Mouse (Mus musculus) embryonic facial prominence, embryonic 14.5 days (tissue): ENCODE results near the gene Mlxipl. TPM values are rescaled to one million over a fixed set of nuclear protein-coding genes. Genes with fewer than 3 reads are reported as not detected.
A peak's percentile ranks its signal among the peaks of the same experiment; 100 is the strongest.

ENCODE experiments used
- ATAC-seq: fragments of 200-750 bp; cut with Nextera tagmentation; 2 replicates; pipeline ENCODE4 v1.8.0; 2017; ENCODE audit warnings: low read depth, moderate number of reproducible peaks, moderate TSS enrichment
- DNase-seq: peaks from one replicate; pipeline ENCODE4 v3.0.0-alpha.2; 2015; ENCODE audit warnings: low spot score
- H3K27ac ChIP-seq: fragments of 300-500 bp; sonication (generic); replicated peaks from 2 replicates; pipeline ENCODE4 v1.5.1; 2014; ENCODE audit warnings: low read depth, mild to moderate bottlenecking, low read length, moderate library complexity
- H3K27me3 ChIP-seq: fragments of 300-500 bp; sonication (generic); replicated peaks from 2 replicates; pipeline ENCODE4 v1.6.1; 2014; ENCODE audit warnings: low read length; ENCODE audit not compliant: control insufficient read depth, insufficient read depth
- H3K36me3 ChIP-seq: fragments of 300-500 bp; sonication (generic); 2 replicates; pipeline ENCODE4 v1.6.1; 2014; ENCODE audit warnings: low read length, mixed read lengths; ENCODE audit not compliant: control insufficient read depth, insufficient read depth
- H3K4me1 ChIP-seq: fragments of 300-500 bp; sonication (generic); 2 replicates; pipeline ENCODE4 v1.6.1; 2014; ENCODE audit warnings: antibody characterized with exemption, low read length; ENCODE audit not compliant: control insufficient read depth, insufficient read depth
- H3K4me2 ChIP-seq: fragments of 300-500 bp; sonication (generic); 2 replicates; pipeline ENCODE4 v1.6.1; 2014; ENCODE audit warnings: low read depth, mild to moderate bottlenecking, low read length, moderate library complexity, mixed read lengths
- H3K4me3 ChIP-seq: fragments of 300-500 bp; sonication (generic); 2 replicates; pipeline ENCODE4 v1.5.1; 2014; ENCODE audit warnings: low read depth, mild to moderate bottlenecking, low read length
- H3K9ac ChIP-seq: fragments of 300-500 bp; sonication (generic); 2 replicates; pipeline ENCODE4 v1.6.1; 2014; ENCODE audit warnings: low read depth, mild to moderate bottlenecking, low read length, moderate library complexity, mixed read lengths
- H3K9me3 ChIP-seq: fragments of 300-500 bp; sonication (generic); 2 replicates; pipeline ENCODE4 v1.6.1; 2016; ENCODE audit warnings: low read length; ENCODE audit not compliant: control insufficient read depth
- WGBS: fragments of 180-500 bp; shearing (Covaris S2); extraction: QIAGEN DNeasy Blood & Tissue Kit; methylation state at CpG from one replicate; pipeline ENCODE4 v1.1.7; 2014; 5-methylcytosine and 5-hydroxymethylcytosine counted together
- polyA plus RNA-seq: library from polyadenylated mRNA; unstranded; fragments of >200 nt; fragmentation: Nextera tagmentation; extraction: Ambion mirVana; gene quantifications from 2 replicates; pipeline ENCODE4 v1.2.1, GENCODE M21; 2014

The Mlxipl gene
- polyA plus RNA-seq, 1 experiment from 2014 or later, result 1.6 TPM

GRCm38 (mm10) chr5:135115241-135115640 is 25.6 kb downstream of the Mlxipl start:
- DNase-seq (no peak), ATAC-seq (no peak)
- Histone ChIP-seq H3K9ac (no peak overlapping the region), H3K9me3 (no peaks in the 10 kb centered on the region), H3K4me3 (no peak overlapping the region), H3K36me3 (no peaks in the 10 kb centered on the region), H3K27ac (no peak overlapping the region), H3K4me2 (no peak overlapping the region), H3K27me3 (no peaks in the 10 kb centered on the region; the same call in 1 of the 2 replicates), H3K4me1 (no peaks in the 10 kb centered on the region)
- WGBS, result 89% methylated on average over 8 of the region's 8 CpGs

GRCm38 (mm10) chr5:135118589-135119081 is 28.9 kb downstream of the Mlxipl start:
- Histone ChIP-seq H3K27me3 (no peaks in the 10 kb centered on the region), H3K4me1 (no peaks in the 10 kb centered on the region), H3K4me2 (no peak overlapping the region), H3K27ac (no peak overlapping the region), H3K4me3 (no peak overlapping the region), H3K9me3 (no peaks in the 10 kb centered on the region), H3K9ac (no peak overlapping the region), H3K36me3 (no peaks in the 10 kb centered on the region)
- ATAC-seq (0 out of 2 replicates have a peak, but pooled peaks have one; percentile 41), DNase-seq (peak; percentile 68)
- 26% methylated on average over 6 of the region's 6 CpGs for WGBS

- H3K4me3 ChIP-seq, result no peak overlapping the region
- no peaks in the 10 kb centered on the region for H3K36me3 ChIP-seq
- ATAC-seq, result no peak
- no peaks in the 10 kb centered on the region for H3K9me3 ChIP-seq
- H3K4me2 ChIP-seq, result no peak overlapping the region
- no peak for DNase-seq
- 61% methylated on average over 4 of the region's 4 CpGs for WGBS
- no peaks in the 10 kb centered on the region for H3K4me1 ChIP-seq
- H3K9ac ChIP-seq, result no peak overlapping the region
- no peak overlapping the region for H3K27ac ChIP-seq
- no peaks in the 10 kb centered on the region for H3K27me3 ChIP-seq
Observed at GRCm38 (mm10) chr5:135120753-135121152, 31.1 kb downstream of the Mlxipl start.

- Histone ChIP-seq H3K9me3 (no peaks in the 10 kb centered on the region), H3K4me1 (no peaks in the 10 kb centered on the region), H3K27me3 (no peaks in the 10 kb centered on the region), H3K27ac (no peak overlapping the region), H3K9ac (no peak overlapping the region), H3K4me3 (no peak overlapping the region), H3K36me3 (no peaks in the 10 kb centered on the region), H3K4me2 (no peak overlapping the region)
- ATAC-seq (no peak), DNase-seq (no peak)
- 53% methylated on average over 6 of the region's 6 CpGs for WGBS
Observed at GRCm38 (mm10) chr5:135126121-135126520, 36.4 kb downstream of the Mlxipl start.

- peaks cover 7% of the 10 kb centered on the region for H3K27me3 ChIP-seq
- no peak for DNase-seq
- H3K36me3 ChIP-seq, result no peaks in the 10 kb centered on the region
- H3K9ac ChIP-seq, result no peak overlapping the region
- no peak overlapping the region for H3K4me3 ChIP-seq
- H3K27ac ChIP-seq, result no peak overlapping the region
- H3K9me3 ChIP-seq, result no peaks in the 10 kb centered on the region
- 61% methylated on average over 6 of the region's 6 CpGs for WGBS
- ATAC-seq, result no peak
- no peak overlapping the region for H3K4me2 ChIP-seq
- no peaks in the 10 kb centered on the region for H3K4me1 ChIP-seq
Observed at GRCm38 (mm10) chr5:135127669-135128068, 38.0 kb downstream of the Mlxipl start.

GRCm38 (mm10) chr5:135129747-135130146 is 40.1 kb downstream of the Mlxipl start:
- DNase-seq (no peak), ATAC-seq (no peak)
- Histone ChIP-seq H3K4me2 (no peak overlapping the region), H3K9me3 (no peaks in the 10 kb centered on the region), H3K4me1 (no peaks in the 10 kb centered on the region), H3K9ac (no peak overlapping the region), H3K36me3 (no peaks in the 10 kb centered on the region), H3K4me3 (no peak overlapping the region), H3K27me3 (peaks cover 27% of the 10 kb centered on the region), H3K27ac (no peak overlapping the region)
- 93% methylated on average over 4 of the region's 4 CpGs for WGBS

GRCm38 (mm10) chr5:135133736-135134405 is 44.2 kb downstream of the Mlxipl start:
- no peaks in the 10 kb centered on the region for H3K4me1 ChIP-seq
- H3K4me2 ChIP-seq, result peak overlapping the region; percentile 41
- no peaks in the 10 kb centered on the region for H3K36me3 ChIP-seq
- H3K27ac ChIP-seq, result no peak overlapping the region
- peak overlapping the region; percentile 19 for H3K4me3 ChIP-seq
- H3K27me3 ChIP-seq, result peaks cover 29% of the 10 kb centered on the region
- peak; percentile 89 for DNase-seq
- ATAC-seq, result peak; percentile 74
- peak overlapping the region; percentile 38; the same call in 1 of the 2 replicates for H3K9ac ChIP-seq
- WGBS, result 3% methylated on average over 26 of the region's 26 CpGs
- H3K9me3 ChIP-seq, result no peaks in the 10 kb centered on the region

GRCm38 (mm10) chr5:135134534-135134933 is 44.8 kb downstream of the Mlxipl start:
- Histone ChIP-seq H3K4me2 (peak overlapping the region; percentile 41), H3K27ac (no peak overlapping the region), H3K9me3 (no peaks in the 10 kb centered on the region), H3K27me3 (peaks cover 29% of the 10 kb centered on the region), H3K4me3 (peak overlapping the region; percentile 19; the same call in 1 of the 2 replicates), H3K36me3 (no peaks in the 10 kb centered on the region), H3K9ac (no peak overlapping the region), H3K4me1 (no peaks in the 10 kb centered on the region)
- ATAC-seq (no peak), DNase-seq (no peak)
- WGBS, result 5% methylated on average over 8 of the region's 8 CpGs

GRCm38 (mm10) chr5:135139881-135140280 is 50.2 kb downstream of the Mlxipl start:
- 0 out of 2 replicates have a peak, but pooled peaks cover 3% of the 10 kb centered on the region for H3K9me3 ChIP-seq
- H3K27me3 ChIP-seq, result 0 out of 2 replicates have a peak, but pooled peaks cover under 1% of the 10 kb centered on the region
- no peak overlapping the region for H3K27ac ChIP-seq
- H3K4me1 ChIP-seq, result no peaks in the 10 kb centered on the region
- no peak for ATAC-seq
- 63% methylated on average over 2 of the region's 2 CpGs for WGBS
- no peak overlapping the region for H3K4me2 ChIP-seq
- H3K4me3 ChIP-seq, result no peak overlapping the region
- H3K9ac ChIP-seq, result no peak overlapping the region
- no peak for DNase-seq
- no peaks in the 10 kb centered on the region for H3K36me3 ChIP-seq
